21 mouse cellular contexts compared by ENCODE assay signal in the genomic region with DNA sequence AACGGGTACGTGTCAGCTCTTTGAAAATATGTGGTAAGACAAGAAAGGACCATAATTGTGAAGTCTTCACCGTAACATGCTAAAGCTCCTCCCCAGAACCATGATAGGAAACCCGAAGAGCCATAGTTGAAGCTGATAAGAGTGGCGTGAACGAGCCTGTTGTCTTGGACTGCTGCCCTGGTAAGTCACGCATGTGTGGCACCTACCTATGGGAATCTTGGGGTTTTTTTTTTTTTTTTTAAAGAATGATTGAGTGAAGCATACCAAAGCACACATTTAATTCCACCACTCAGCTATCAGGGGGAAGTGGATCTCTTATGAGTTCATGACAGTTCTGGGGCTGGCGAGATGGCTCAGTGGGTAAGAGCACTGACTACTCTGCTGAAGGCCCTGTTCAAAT.
"Had no signal": no experiment of that assay in that cellular context is flagged by ENCODE, and none has a peak within 500 bp of the region (broad histone marks: within the 10 kb centered on the region; RNA-seq: fewer than 3 reads in every experiment).

No protein-coding gene starts in this region.

- ATAC-seq: midbrain, embryonic 16.5 days had no signal

- H3K4me2 ChIP-seq: lung, embryonic 14.5 days; midbrain, embryonic 12.5 days; neural tube, embryonic 13.5 days; neural tube, embryonic 15.5 days had no signal

- H3K9ac ChIP-seq: liver, embryonic 14.5 days; lung, embryonic 14.5 days; midbrain, embryonic 12.5 days; neural tube, embryonic 13.5 days; neural tube, embryonic 15.5 days had no signal

- DNase-seq: lung, adult 18-20 months; lung, embryonic 14.5 days; lung, postnatal 10 days; lung, postnatal 4 days; midbrain, embryonic 14.5 days; retina, postnatal 1 day; right cerebral cortex, adult 18-20 months; right cerebral cortex, postnatal 25 days; right cerebral cortex, postnatal 4 days; spleen, adult 18-20 months; thymus, adult 2 months; thymus, postnatal 25 days; thymus, postnatal 4 days had no signal

- H3K9me3 ChIP-seq: megakaryocyte, embryonic 14.5 days; midbrain, embryonic 10.5 days; midbrain, embryonic 12.5 days; neural tube, embryonic 13.5 days; neural tube, embryonic 15.5 days had no signal

- H3K27me3 ChIP-seq: megakaryocyte, embryonic 14.5 days; midbrain, embryonic 12.5 days; neural tube, embryonic 13.5 days; neural tube, embryonic 15.5 days had no signal

- H3K4me1 ChIP-seq: midbrain, embryonic 10.5 days; neural tube, embryonic 15.5 days had no signal

- H3K27ac ChIP-seq: liver, embryonic 14.5 days; midbrain, embryonic 10.5 days; midbrain, embryonic 12.5 days; neural tube, embryonic 13.5 days; neural tube, embryonic 15.5 days had no signal

- H3K4me3 ChIP-seq: megakaryocyte, embryonic 14.5 days; midbrain, embryonic 10.5 days; midbrain, embryonic 12.5 days; myocyte; neural tube, embryonic 13.5 days; neural tube, embryonic 15.5 days had no signal
